Mouse (Mus musculus): ENCODE data around the gene Uimc1. TPM values are rescaled to one million over a fixed set of nuclear protein-coding genes. Genes with fewer than 3 reads are reported as not detected.
A peak's percentile ranks its signal among the peaks of the same experiment; 100 is the strongest.

The Uimc1 gene
- polyA plus RNA-seq, 1 experiment: 7.2 TPM

DNA sequence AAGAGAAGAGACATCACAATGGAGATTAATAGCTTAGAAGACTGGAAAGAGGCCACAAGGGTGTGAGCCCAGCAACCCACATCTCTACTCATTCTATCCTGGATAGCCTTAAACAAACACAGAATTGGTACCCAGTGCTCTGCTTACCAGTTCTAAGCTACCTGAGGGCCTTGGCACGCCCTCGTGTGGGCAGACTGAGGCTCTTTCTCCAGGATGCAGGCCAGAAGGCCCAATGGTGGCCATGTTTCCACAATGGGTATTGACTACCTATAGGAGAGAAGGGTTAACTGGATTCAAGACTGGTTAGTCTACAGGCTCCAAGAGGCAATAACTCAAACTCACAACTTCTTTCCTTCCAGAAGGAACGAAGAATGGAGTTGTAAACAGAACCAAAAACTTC lies 80.9 kb downstream of the Uimc1 start:
- WGBS: 59% methylated on average over 3 of the region's 3 CpGs
- TF ChIP-seq CTCF (IDR thresholded peaks at IDR 0.05; ENCODE audit: insufficient read depth, low read length) (no peak), POLR2A (IDR thresholded peaks at IDR 0.05; ENCODE audit: borderline replicate concordance, extremely low read depth, low read depth, low read length) (no peak)
- Histone ChIP-seq H3K4me1 (ENCODE audit: control insufficient read depth, insufficient read depth, low read length) (0 out of 2 replicates have a peak, but pooled peaks cover 3% of the 10 kb centered on the region), H3K4me3 (replicated peaks; ENCODE audit: extremely low read depth, low read depth, low read length) (no peak overlapping the region)
- no peak for DNase-seq

DNA sequence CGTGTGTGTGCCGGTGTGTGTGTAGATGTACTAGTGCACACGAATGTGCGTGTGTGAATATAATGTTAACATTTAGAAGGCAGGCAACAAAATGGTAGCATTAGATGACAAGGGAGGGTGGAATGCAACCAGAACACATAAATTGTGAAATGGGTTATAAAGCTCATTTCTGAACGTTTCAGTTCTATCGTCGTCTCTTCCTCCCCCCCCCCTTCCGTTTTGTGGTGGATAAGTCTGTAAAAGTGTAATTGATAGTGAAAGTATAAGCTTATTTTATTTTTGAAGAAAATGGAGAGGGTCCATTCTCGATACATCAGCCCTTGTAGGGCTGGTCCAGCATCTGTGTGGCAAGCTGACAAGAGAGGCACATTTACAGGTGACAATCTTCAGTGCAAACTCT lies 81.4 kb downstream of the Uimc1 start:
- H3K4me3 ChIP-seq (replicated peaks; ENCODE audit: extremely low read depth, low read depth, low read length): no peak overlapping the region
- TF ChIP-seq CTCF (IDR thresholded peaks at IDR 0.05; ENCODE audit: insufficient read depth, low read length) (no peak), POLR2A (IDR thresholded peaks at IDR 0.05; ENCODE audit: borderline replicate concordance, extremely low read depth, low read depth, low read length) (no peak)
- H3K4me1 ChIP-seq (ENCODE audit: control insufficient read depth, insufficient read depth, low read length): 0 out of 2 replicates have a peak, but pooled peaks cover 3% of the 10 kb centered on the region
- no peak for DNase-seq
- WGBS: 73% methylated on average over 9 of the region's 9 CpGs

DNA sequence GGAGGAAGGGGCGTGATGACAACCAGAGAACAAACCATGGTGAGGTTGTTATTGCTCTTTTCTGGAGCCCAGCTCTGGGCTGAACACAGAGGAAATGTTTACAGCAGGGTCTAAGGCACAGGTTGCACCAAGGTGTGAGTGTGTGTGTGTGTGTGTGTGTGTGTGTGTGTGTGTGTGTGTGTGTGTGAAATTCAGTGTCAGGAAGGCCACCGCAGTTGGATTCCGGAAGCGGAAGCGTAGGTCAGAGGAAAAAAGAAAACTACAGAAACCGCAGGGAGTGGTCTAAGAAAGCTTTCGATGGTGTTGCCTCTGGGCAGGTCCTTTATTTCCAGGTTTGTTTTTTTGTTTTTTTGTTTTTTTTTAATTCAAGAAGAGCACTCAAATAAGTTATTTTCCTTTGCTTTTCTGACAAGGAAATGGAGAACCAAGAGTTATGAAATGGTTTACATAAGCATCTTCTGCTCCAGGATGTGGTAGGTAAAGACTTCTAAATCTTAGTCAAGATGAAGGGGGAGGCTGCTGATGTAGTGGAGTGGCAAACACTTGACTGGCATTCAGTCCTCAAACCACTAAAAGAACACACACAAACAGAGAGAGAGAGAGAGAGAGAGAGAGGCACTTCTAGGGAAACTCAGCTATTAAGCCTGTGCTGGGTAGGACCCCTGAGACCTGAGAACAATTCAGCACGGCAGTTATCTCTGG lies 82.1 kb downstream of the Uimc1 start:
- no peak for DNase-seq
- WGBS: 63% methylated on average over 8 of the region's 8 CpGs
- Histone ChIP-seq H3K4me3 (replicated peaks; ENCODE audit: extremely low read depth, low read depth, low read length) (no peak overlapping the region), H3K4me1 (ENCODE audit: control insufficient read depth, insufficient read depth, low read length) (0 out of 2 replicates have a peak, but pooled peaks cover under 1% of the 10 kb centered on the region)
- TF ChIP-seq POLR2A (IDR thresholded peaks at IDR 0.05; ENCODE audit: borderline replicate concordance, extremely low read depth, low read depth, low read length): no peak
- no peak for TF ChIP-seq CTCF (IDR thresholded peaks at IDR 0.05; ENCODE audit: insufficient read depth, low read length)

DNA sequence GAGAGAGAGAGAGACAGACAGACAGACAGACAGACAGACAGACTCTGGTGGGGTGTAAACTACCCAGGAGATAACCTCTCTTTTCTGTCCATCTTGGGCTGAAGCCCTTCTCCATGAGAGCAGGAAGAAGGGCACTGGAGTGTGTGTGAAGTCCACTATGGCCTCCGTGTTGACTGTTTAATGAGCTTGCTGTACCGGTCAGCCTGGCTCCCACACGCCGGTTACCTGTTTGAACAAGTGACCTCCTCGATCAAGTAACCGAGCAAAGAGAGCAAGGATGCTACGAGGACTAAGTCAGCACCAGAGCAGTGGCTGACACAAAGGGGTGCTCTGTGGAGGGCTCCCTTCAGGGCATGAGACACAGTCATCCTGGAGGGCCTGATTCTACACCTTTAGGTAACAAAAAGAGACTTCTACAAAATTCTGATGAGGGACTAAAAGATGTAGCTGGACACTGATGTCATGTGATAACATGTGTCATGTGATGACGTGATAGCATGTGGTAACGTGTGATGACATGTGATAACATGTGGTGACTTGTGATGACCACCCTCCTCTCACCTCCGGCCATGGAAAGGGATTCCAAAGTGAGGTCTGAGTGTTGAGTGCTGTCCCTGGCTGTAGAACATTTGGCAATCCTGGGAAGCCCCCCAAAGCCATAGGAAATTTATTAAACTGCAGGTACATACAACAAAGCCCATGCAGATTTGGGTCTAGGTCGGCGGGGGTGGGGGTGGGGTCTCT lies 82.8 kb downstream of the Uimc1 start:
- DNase-seq: no peak
- TF ChIP-seq CTCF (IDR thresholded peaks at IDR 0.05; ENCODE audit: insufficient read depth, low read length) (no peak), POLR2A (IDR thresholded peaks at IDR 0.05; ENCODE audit: borderline replicate concordance, extremely low read depth, low read depth, low read length) (no peak)
- H3K4me1 ChIP-seq (ENCODE audit: control insufficient read depth, insufficient read depth, low read length): no peaks in the 10 kb centered on the region
- 63% methylated on average over 12 of the region's 12 CpGs for WGBS
- no peak overlapping the region for H3K4me3 ChIP-seq (replicated peaks; ENCODE audit: extremely low read depth, low read depth, low read length)

DNA sequence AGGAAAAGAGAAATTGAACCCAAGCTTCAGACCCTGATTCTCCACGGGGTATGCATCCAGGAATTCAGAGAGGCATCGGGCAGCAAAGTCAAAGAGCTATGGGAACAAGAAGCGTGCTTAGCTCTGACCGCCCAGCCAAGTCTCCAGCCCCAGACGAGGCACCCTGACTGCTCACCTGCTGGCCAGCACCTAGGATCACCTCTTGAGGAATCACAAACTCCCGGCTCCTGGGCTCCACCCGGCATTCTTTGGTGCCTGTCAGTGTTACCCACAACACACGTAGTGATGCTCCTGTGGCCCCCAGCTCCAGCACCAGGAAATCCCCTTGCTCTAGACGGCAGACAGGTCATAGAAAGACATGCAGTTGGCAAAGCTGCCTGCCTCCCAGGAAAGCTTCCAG lies 85.6 kb downstream of the Uimc1 start:
- no peak overlapping the region for H3K4me3 ChIP-seq (replicated peaks; ENCODE audit: extremely low read depth, low read depth, low read length)
- no peaks in the 10 kb centered on the region for H3K4me1 ChIP-seq (ENCODE audit: control insufficient read depth, insufficient read depth, low read length)
- no peak for DNase-seq
- TF ChIP-seq CTCF (IDR thresholded peaks at IDR 0.05; ENCODE audit: insufficient read depth, low read length): no peak
- TF ChIP-seq POLR2A (IDR thresholded peaks at IDR 0.05; ENCODE audit: borderline replicate concordance, extremely low read depth, low read depth, low read length): no peak
- 73% methylated on average over 9 of the region's 9 CpGs for WGBS

DNA sequence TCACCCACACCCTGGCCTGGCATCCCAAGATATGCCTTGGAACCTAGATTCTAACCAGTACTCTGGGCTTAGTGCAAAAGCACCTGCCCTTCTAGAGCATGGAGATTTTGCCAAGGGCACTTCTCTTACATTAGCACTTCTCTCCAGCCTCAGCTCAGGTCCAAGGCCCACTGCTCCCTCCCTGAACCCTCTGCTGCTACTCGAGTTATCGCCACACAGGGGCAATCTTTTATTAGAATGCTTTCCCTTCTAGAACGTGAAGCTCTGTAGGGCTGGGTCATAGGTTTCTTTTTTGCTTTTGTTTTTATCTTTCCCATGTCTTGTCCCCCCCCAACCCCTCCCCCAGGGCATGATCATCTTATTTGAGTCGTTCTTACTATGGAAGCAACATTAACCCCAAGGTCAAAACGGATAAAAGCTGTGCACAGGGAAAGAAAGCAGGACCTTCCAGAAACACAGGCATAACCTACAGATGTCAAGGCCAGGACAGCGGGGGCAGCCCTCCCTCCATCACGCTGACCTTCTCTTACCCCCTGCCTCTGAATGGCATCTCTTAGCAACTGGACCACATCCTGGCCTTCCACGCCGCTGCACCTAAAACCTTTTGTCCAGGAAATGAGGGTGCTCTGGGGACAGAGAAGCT lies 86.3 kb downstream of the Uimc1 start:
- Histone ChIP-seq H3K4me3 (replicated peaks; ENCODE audit: extremely low read depth, low read depth, low read length) (no peak overlapping the region), H3K4me1 (ENCODE audit: control insufficient read depth, insufficient read depth, low read length) (no peaks in the 10 kb centered on the region)
- WGBS: 40% methylated on average over 9 of the region's 9 CpGs
- no peak for DNase-seq
- TF ChIP-seq CTCF (IDR thresholded peaks at IDR 0.05; ENCODE audit: insufficient read depth, low read length) (peak; percentile 12; the same call in 1 of the 2 replicates), POLR2A (IDR thresholded peaks at IDR 0.05; ENCODE audit: borderline replicate concordance, extremely low read depth, low read depth, low read length) (no peak)

DNA sequence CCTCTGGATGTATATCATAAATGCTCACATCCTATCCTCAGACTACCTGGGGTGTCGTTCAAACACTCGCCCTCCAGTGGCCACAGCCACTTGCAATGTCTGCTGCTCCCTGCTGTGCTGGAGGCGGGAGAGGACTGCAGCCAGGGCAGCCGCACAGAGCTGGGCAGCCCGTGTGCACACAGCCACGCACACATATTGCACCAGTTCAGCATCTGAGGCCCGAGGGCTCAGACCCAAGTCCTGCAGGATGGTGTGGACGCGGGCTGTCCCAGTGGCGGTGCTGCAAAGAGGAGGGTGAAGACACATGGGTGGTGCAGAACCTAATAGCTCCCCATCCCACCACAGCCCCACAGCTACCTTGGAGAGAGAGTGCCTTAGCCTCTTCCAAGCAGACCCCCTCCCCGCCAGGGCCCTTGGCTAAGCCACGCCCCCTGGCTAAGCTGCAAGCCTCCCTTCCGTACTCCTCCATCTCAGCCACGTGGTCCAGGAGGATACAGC lies 88.1 kb downstream of the Uimc1 start:
- no peak for DNase-seq
- Histone ChIP-seq H3K4me3 (replicated peaks; ENCODE audit: extremely low read depth, low read depth, low read length) (no peak overlapping the region), H3K4me1 (ENCODE audit: control insufficient read depth, insufficient read depth, low read length) (no peaks in the 10 kb centered on the region)
- 13% methylated on average over 14 of the region's 14 CpGs for WGBS
- TF ChIP-seq POLR2A (IDR thresholded peaks at IDR 0.05; ENCODE audit: borderline replicate concordance, extremely low read depth, low read depth, low read length) (no peak), CTCF (IDR thresholded peaks at IDR 0.05; ENCODE audit: insufficient read depth, low read length) (0 out of 2 replicates have a peak, but pooled peaks have one; percentile 9)

DNA sequence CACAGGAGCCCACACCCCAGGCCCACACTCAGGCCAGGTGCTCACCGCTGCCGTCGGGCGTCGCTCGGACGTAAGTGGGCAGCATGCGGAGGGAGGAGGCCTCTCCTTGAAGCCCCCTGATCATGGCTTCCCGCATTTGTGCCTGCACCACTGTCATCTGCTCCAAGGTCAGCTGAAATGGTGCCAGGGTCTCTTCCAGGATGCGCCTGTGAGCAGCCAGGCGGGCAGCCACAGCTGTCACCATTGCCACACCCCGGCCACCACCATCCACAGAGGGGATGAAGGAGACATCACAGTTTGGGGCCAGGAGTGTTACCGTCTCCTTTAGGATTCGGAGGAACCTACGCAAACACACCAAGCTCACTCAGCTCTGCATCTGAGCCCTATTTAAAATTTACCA lies 89.0 kb downstream of the Uimc1 start:
- no peak for TF ChIP-seq CTCF (IDR thresholded peaks at IDR 0.05; ENCODE audit: insufficient read depth, low read length)
- no peak for TF ChIP-seq POLR2A (IDR thresholded peaks at IDR 0.05; ENCODE audit: borderline replicate concordance, extremely low read depth, low read depth, low read length)
- Histone ChIP-seq H3K4me1 (ENCODE audit: control insufficient read depth, insufficient read depth, low read length) (no peaks in the 10 kb centered on the region), H3K4me3 (replicated peaks; ENCODE audit: extremely low read depth, low read depth, low read length) (no peak overlapping the region)
- DNase-seq: no peak
- WGBS: 84% methylated on average over 15 of the region's 15 CpGs

DNA sequence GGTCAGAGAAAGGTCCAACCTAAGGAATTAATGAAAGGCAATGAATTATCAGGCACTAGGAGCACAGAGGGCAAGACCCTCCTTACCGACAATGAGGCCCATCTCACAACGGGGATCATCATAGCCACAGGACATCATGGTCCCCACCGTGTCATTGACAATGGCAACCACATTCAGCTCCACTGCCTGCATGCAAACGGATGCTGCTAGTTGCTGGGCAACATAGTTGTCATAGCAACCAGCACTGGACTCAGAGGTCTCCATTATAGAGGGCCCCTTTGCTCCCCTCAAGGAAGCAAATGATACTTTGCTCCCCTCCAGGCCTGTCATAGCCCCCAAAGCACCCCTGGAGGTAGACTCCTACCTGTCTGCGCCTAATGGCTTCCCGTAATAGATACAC lies 91.5 kb downstream of the Uimc1 start:
- no peaks in the 10 kb centered on the region for H3K4me1 ChIP-seq (ENCODE audit: control insufficient read depth, insufficient read depth, low read length)
- no peak for DNase-seq
- H3K4me3 ChIP-seq (replicated peaks; ENCODE audit: extremely low read depth, low read depth, low read length): no peak overlapping the region
- WGBS: 77% methylated on average over 6 of the region's 6 CpGs
- TF ChIP-seq POLR2A (IDR thresholded peaks at IDR 0.05; ENCODE audit: borderline replicate concordance, extremely low read depth, low read depth, low read length) (no peak), CTCF (IDR thresholded peaks at IDR 0.05; ENCODE audit: insufficient read depth, low read length) (no peak)

All from lung, adult 2 months (tissue).